Mouse (Mus musculus) spleen, adult 12 weeks (tissue): ENCODE results near the gene Abl1.
"Not testable (repeated sequence)": the region's sequence is repeated elsewhere in the genome, so short reads cannot be mapped to it uniquely, and the experiment has no call there.

Experiments
- DNase-seq: peaks from one replicate; pipeline ENCODE4 v3.0.0; 2022; ENCODE audit warnings: low spot score

Abl1 gene

GRCm38 (mm10) chr2:31688074-31688925 is at the start of gene Abl1:
Gene Abl1 (plus strand): TSS chr2:31688376.
- DNase-seq, result peak; percentile 87

GRCm38 (mm10) chr2:31638581-31639465 is 49.4 kb upstream of the Abl1 start:
- no peak for DNase-seq

- DNase-seq, result no peak
These were observed 48.8 kb upstream of the Abl1 start for GRCm38 (mm10) chr2:31639466-31639760.

GRCm38 (mm10) chr2:31639901-31640608 is 48.1 kb upstream of the Abl1 start, which contains the start of gene Prdm12:
Gene Prdm12 (plus strand): TSS chr2:31640037.
- no peak for DNase-seq

GRCm38 (mm10) chr2:31640609-31641507 is 47.3 kb upstream of the Abl1 start:
- DNase-seq, result no peak

GRCm38 (mm10) chr2:31641508-31641830 is 46.7 kb upstream of the Abl1 start:
- DNase-seq, result no peak

- DNase-seq, result no peak
These were observed 46.2 kb upstream of the Abl1 start for GRCm38 (mm10) chr2:31641929-31642328.

GRCm38 (mm10) chr2:31653971-31654853 is 34.0 kb upstream of the Abl1 start:
- DNase-seq, result no peak

- DNase-seq, result no peak
These were observed 33.2 kb upstream of the Abl1 start for GRCm38 (mm10) chr2:31654854-31655559.

GRCm38 (mm10) chr2:31656374-31656773 is 31.8 kb upstream of the Abl1 start:
- no peak for DNase-seq

GRCm38 (mm10) chr2:31662939-31663803 is 25.0 kb upstream of the Abl1 start:
- no peak for DNase-seq

- no peak for DNase-seq
These were observed 24.4 kb upstream of the Abl1 start for GRCm38 (mm10) chr2:31663804-31664180.

- DNase-seq, result no peak
These were observed 20.8 kb upstream of the Abl1 start for GRCm38 (mm10) chr2:31667332-31667731.

- DNase-seq, result peak; percentile 82
These were observed 17.6 kb upstream of the Abl1 start, which contains the start of gene Exosc2 for GRCm38 (mm10) chr2:31670551-31671035. Gene Exosc2 (plus strand): TSS chr2:31670715.

- no peak for DNase-seq
These were observed 9.5 kb upstream of the Abl1 start for GRCm38 (mm10) chr2:31678641-31679040.

GRCm38 (mm10) chr2:31681051-31681707 is 7.0 kb upstream of the Abl1 start:
- DNase-seq, result not testable (repeated sequence)

GRCm38 (mm10) chr2:31681731-31682235 is 6.4 kb upstream of the Abl1 start:
- no peak for DNase-seq

- DNase-seq, result peak; percentile 30
These were observed 4.5 kb upstream of the Abl1 start for GRCm38 (mm10) chr2:31683666-31684065.
